ENCODE assay signal across 15 mouse cellular contexts in genomic region chr9:95052160-95052559, GRCm38 (mm10).
"Had no signal": no experiment of that assay in that cellular context is flagged by ENCODE, and none has a peak within 500 bp of the region (broad histone marks: within the 10 kb centered on the region; RNA-seq: fewer than 3 reads in every experiment).

No protein-coding gene starts in this region.

- H3K9me3 ChIP-seq: limb, embryonic 10.5 days; liver, embryonic 15.5 days; midbrain, embryonic 10.5 days; neural tube, embryonic 13.5 days had no signal

- H3K27ac ChIP-seq: kidney, postnatal 0 days; left cerebral cortex, adult 2 months; limb, embryonic 10.5 days; liver, embryonic 15.5 days; midbrain, embryonic 10.5 days; neural tube, embryonic 13.5 days had no signal

- ATAC-seq: lung, postnatal 0 days had no signal

- H3K4me3 ChIP-seq: left cerebral cortex, adult 2 months; limb, embryonic 10.5 days; liver, embryonic 15.5 days; midbrain, embryonic 10.5 days; myocyte; neural tube, embryonic 13.5 days had no signal

- DNase-seq: kidney, adult 11 months; lung, adult 2 months; lung, postnatal 36 days; midbrain, embryonic 14.5 days; right cerebral cortex, postnatal 14 days; thymus, postnatal 36 days had no signal

- H3K9ac ChIP-seq: liver, embryonic 15.5 days; neural tube, embryonic 13.5 days had no signal

- H3K27me3 ChIP-seq: liver, embryonic 15.5 days; neural tube, embryonic 13.5 days had no signal

- H3K4me1 ChIP-seq: liver, embryonic 15.5 days; midbrain, embryonic 10.5 days; neural tube, embryonic 13.5 days had no signal

- H3K36me3 ChIP-seq: limb, embryonic 10.5 days; liver, embryonic 15.5 days; midbrain, embryonic 10.5 days; neural tube, embryonic 13.5 days had no signal

- H3K4me2 ChIP-seq: liver, embryonic 11.5 days; liver, embryonic 15.5 days; neural tube, embryonic 13.5 days had no signal
